Mouse (Mus musculus): ENCODE results near the gene Idh2.
"Not testable (repeated sequence)": the region's sequence is repeated elsewhere in the genome, so short reads cannot be mapped to it uniquely, and the experiment has no call there.

Idh2 gene

GRCm38 (mm10) chr7:80058405-80059063 is 56.7 kb downstream of the Idh2 start:
- DNase-seq, result no peak

GRCm38 (mm10) chr7:80057781-80058180 is 57.4 kb downstream of the Idh2 start:
- DNase-seq, result no peak

- no peak for DNase-seq
These were observed 58.0 kb downstream of the Idh2 start for GRCm38 (mm10) chr7:80057002-80057691.

- DNase-seq, result no peak
These were observed 59.4 kb downstream of the Idh2 start for GRCm38 (mm10) chr7:80055781-80056180.

- DNase-seq, result no peak
These were observed 62.0 kb downstream of the Idh2 start for GRCm38 (mm10) chr7:80053147-80053546.

- no peak for DNase-seq
These were observed 62.9 kb downstream of the Idh2 start for GRCm38 (mm10) chr7:80052261-80052660.

GRCm38 (mm10) chr7:80051835-80052234 is 63.4 kb downstream of the Idh2 start:
- DNase-seq, result no peak

- not testable (repeated sequence) for DNase-seq
These were observed 64.8 kb downstream of the Idh2 start for GRCm38 (mm10) chr7:80050382-80050781.

GRCm38 (mm10) chr7:80049746-80050145 is 65.4 kb downstream of the Idh2 start:
- no peak for DNase-seq

- DNase-seq, result no peak
These were observed 68.2 kb downstream of the Idh2 start for GRCm38 (mm10) chr7:80047041-80047440.

All from thymus, postnatal 4 days (tissue).